Mouse (Mus musculus): ENCODE data around the gene Rab40c. TPM values are rescaled to one million over a fixed set of nuclear protein-coding genes. Genes with fewer than 3 reads are reported as not detected.

The Rab40c gene
- total and polyA plus RNA-seq, 2 experiments from 2014 or later = 31.4 to 46.1 TPM

DNA sequence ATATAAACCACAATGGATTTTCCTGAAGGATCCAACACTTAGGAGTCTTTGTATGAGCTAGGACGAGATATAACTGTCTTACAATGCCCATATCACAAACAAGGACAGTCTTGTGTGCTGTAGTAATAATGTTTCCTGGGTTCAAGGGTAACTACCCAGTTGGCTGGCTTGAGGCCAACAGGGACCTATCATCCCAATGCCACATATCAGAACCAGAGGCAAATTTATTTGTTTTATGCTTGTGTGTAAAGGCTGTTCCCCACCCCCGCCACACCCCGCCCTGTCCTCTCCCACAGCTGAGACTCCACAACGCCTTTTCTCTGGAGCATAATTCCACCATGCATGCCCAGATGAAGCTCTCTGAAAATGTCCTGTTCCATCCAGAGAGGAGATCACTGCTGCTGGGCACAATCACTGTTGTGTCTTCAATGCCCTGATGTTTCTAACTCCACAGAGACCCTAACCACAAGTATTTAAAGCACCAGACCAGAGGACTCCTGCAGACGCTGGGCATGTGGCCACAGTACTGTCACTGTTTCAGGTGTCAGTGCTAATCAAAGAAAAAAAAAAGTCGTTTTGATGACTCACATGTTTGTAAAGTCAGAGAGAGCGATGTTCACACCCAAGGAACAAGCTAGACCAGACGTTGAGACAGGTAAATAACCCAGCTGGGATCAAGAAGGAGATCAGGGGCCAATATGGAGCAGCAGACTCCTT is 2.4 kb downstream of the Rab40c start:
- no peak for DNase-seq
- Histone ChIP-seq H3K4me3 (ENCODE audit: low read depth, low read length) (no peak overlapping the region), H3K27me3 (ENCODE audit: insufficient read depth, low read length) (no peaks in the 10 kb centered on the region), H3K4me2 (ENCODE audit: low read depth) (no peak overlapping the region), H3K9ac (no peak overlapping the region), H3K36me3 (ENCODE audit: insufficient read depth) (0 out of 2 replicates have a peak, but pooled peaks cover 5% of the 10 kb centered on the region), H3K9me3 (ENCODE audit: low read length) (no peaks in the 10 kb centered on the region), H3K4me1 (ENCODE audit: insufficient read depth) (peaks cover 18% of the 10 kb centered on the region; the same call in 1 of the 2 replicates), H3K27ac (ENCODE audit: low read depth, low read length) (no peak overlapping the region)
- 86% methylated on average over 8 of the region's 8 CpGs for WGBS
- no peak for ATAC-seq
- no peak for TF ChIP-seq CTCF (IDR thresholded peaks at IDR 0.05; ENCODE audit: low read depth)

DNA sequence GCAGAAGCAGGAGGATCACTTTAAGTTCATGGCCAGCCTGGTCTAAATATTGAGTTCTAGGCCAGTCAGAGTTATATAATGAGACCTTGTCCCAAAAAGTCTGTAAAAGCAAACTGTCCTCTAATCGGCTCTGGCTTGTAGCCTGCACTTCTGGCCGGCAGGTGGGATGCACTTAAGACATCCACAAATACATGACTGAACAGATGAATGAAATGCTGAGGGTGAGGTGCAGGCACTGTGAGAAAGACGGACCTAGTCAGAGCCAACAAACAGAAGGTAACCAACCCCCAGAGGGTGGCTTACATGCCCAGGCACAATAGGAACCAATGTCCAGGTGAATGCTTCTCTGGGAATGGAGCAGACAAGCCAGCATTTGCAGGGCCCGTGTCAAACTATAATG is 5.2 kb downstream of the Rab40c start:
- Histone ChIP-seq H3K9me3 (ENCODE audit: low read length) (no peaks in the 10 kb centered on the region), H3K4me1 (ENCODE audit: insufficient read depth) (peaks cover 15% of the 10 kb centered on the region; the same call in 1 of the 2 replicates), H3K4me3 (ENCODE audit: low read depth, low read length) (no peak overlapping the region), H3K27ac (ENCODE audit: low read depth, low read length) (no peak overlapping the region), H3K27me3 (ENCODE audit: insufficient read depth, low read length) (no peaks in the 10 kb centered on the region), H3K4me2 (ENCODE audit: low read depth) (no peak overlapping the region), H3K9ac (no peak overlapping the region), H3K36me3 (ENCODE audit: insufficient read depth) (0 out of 2 replicates have a peak, but pooled peaks cover 5% of the 10 kb centered on the region)
- DNase-seq = no peak
- TF ChIP-seq CTCF (IDR thresholded peaks at IDR 0.05; ENCODE audit: low read depth) = no peak
- 87% methylated on average over 4 of the region's 4 CpGs for WGBS
- ATAC-seq = no peak

DNA sequence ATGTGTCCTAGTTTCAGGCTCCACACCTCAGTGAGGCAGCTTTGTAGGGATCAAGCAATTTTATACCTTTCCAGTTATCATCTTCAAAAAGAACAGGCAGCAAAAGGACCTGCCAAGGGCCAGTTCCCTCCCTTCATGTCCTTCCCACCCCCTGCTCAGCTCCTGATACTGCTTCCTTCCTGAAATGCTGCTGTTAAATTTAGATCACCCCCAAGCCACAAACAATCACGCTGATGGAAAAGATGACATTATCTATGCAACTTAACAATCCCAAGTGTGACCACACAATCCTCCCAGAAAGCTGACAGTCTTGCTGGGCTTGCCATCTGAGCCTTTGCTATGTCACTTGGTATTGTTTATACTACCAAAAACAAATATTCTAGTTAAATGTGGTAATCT is 5.7 kb downstream of the Rab40c start:
- Histone ChIP-seq H3K27ac (ENCODE audit: low read depth, low read length) (no peak overlapping the region), H3K9me3 (ENCODE audit: low read length) (no peaks in the 10 kb centered on the region), H3K27me3 (ENCODE audit: insufficient read depth, low read length) (no peaks in the 10 kb centered on the region), H3K36me3 (ENCODE audit: insufficient read depth) (0 out of 2 replicates have a peak, but pooled peaks cover 5% of the 10 kb centered on the region), H3K9ac (no peak overlapping the region), H3K4me1 (ENCODE audit: insufficient read depth) (peaks cover 15% of the 10 kb centered on the region; the same call in 1 of the 2 replicates), H3K4me3 (ENCODE audit: low read depth, low read length) (no peak overlapping the region), H3K4me2 (ENCODE audit: low read depth) (no peak overlapping the region)
- WGBS = 86% methylated on average over 1 of the region's 1 CpGs
- TF ChIP-seq CTCF (IDR thresholded peaks at IDR 0.05; ENCODE audit: low read depth) = no peak
- no peak for DNase-seq
- ATAC-seq = no peak

DNA sequence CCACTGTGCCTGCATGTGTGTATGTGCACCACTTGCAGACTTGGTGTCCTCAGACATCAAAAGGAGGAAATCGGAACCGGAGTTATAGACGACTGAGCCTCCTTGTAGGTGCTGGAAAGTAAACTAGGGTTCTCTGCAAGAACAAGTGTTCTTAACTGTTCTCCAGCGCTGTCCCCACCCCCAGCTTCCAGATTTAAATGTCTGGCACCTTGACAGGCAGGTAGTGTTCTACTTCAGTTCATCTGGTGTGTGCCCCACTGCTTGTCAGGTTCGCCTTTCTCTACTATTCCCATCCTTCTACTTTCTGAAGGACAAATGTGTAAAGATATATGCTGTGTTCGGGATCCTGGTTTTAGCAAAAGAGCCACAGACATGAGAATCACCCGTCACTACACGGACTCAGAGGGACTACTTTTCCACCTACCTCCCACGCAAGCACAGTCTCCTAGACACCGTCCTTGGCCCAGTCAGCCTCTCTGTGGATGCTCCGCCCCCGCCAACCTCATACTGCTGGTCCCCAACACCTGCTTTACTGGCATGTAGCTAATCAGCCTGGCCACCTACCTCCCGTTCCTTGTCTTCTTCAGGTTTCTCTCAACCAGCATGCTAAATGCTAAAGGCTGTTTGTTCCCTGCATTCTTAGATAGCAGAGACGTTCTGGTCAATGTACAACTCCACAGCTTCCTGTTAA is 6.2 kb downstream of the Rab40c start:
- H3K4me2 ChIP-seq (ENCODE audit: low read depth) = no peak overlapping the region
- TF ChIP-seq CTCF (IDR thresholded peaks at IDR 0.05; ENCODE audit: low read depth) = no peak
- ATAC-seq = no peak
- WGBS = 89% methylated on average over 14 of the region's 14 CpGs
- no peaks in the 10 kb centered on the region for H3K27me3 ChIP-seq (ENCODE audit: insufficient read depth, low read length)
- no peak overlapping the region for H3K27ac ChIP-seq (ENCODE audit: low read depth, low read length)
- no peak overlapping the region for H3K9ac ChIP-seq
- H3K9me3 ChIP-seq (ENCODE audit: low read length) = no peaks in the 10 kb centered on the region
- 0 out of 2 replicates have a peak, but pooled peaks cover 5% of the 10 kb centered on the region for H3K36me3 ChIP-seq (ENCODE audit: insufficient read depth)
- peaks cover 10% of the 10 kb centered on the region; the same call in 1 of the 2 replicates for H3K4me1 ChIP-seq (ENCODE audit: insufficient read depth)
- H3K4me3 ChIP-seq (ENCODE audit: low read depth, low read length) = no peak overlapping the region
- no peak for DNase-seq

DNA sequence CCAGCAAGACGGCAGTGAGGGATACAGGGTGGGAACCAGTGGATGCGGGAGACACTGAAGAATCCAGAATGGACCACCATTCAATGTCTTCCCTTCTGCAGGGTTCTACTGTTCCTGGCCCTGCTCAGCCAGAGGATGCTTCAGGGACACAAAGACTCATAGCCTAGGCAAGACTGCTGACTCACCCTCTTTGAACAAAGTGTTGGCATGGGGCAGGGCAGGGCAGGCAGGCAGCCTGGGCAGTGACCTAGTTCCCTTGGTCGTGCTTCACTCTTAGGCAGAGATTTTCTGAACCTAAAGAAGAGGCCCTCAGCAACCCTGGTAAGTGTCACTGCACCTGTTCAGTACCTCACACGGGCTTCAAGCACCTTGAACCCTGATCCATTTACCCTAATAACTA is 7.7 kb downstream of the Rab40c start:
- no peaks in the 10 kb centered on the region for H3K9me3 ChIP-seq (ENCODE audit: low read length)
- 91% methylated on average over 4 of the region's 4 CpGs for WGBS
- H3K9ac ChIP-seq = no peak overlapping the region
- H3K36me3 ChIP-seq (ENCODE audit: insufficient read depth) = 0 out of 2 replicates have a peak, but pooled peaks cover 5% of the 10 kb centered on the region
- DNase-seq (no peak), ATAC-seq (no peak)
- no peak overlapping the region for H3K27ac ChIP-seq (ENCODE audit: low read depth, low read length)
- H3K4me1 ChIP-seq (ENCODE audit: insufficient read depth) = no peaks in the 10 kb centered on the region
- no peak for TF ChIP-seq CTCF (IDR thresholded peaks at IDR 0.05; ENCODE audit: low read depth)
- no peaks in the 10 kb centered on the region for H3K27me3 ChIP-seq (ENCODE audit: insufficient read depth, low read length)
- H3K4me3 ChIP-seq (ENCODE audit: low read depth, low read length) = no peak overlapping the region
- no peak overlapping the region for H3K4me2 ChIP-seq (ENCODE audit: low read depth)

DNA sequence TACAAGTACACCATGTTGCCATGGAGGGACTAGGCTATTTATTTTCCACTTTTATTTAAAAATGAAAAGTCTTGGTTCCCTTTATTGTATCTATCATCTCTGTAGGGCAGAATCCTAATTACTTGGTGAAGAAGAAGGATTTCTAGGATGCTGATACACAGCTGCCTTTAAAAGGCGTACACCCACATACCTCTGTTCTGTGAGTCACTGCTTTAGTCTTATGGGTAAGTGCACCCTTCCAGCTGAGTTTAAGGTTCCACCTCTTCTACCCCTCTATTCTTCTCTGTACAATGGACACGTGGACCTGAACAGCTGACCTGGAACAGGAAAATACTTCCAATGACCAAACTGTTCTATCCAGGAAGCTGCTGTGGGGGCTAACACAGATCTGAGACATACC is 11.9 kb downstream of the Rab40c start:
- Histone ChIP-seq H3K9ac (no peak overlapping the region), H3K4me3 (ENCODE audit: low read depth, low read length) (no peak overlapping the region), H3K27me3 (ENCODE audit: insufficient read depth, low read length) (no peaks in the 10 kb centered on the region), H3K9me3 (ENCODE audit: low read length) (no peaks in the 10 kb centered on the region), H3K27ac (ENCODE audit: low read depth, low read length) (no peak overlapping the region), H3K36me3 (ENCODE audit: insufficient read depth) (no peaks in the 10 kb centered on the region), H3K4me2 (ENCODE audit: low read depth) (no peak overlapping the region), H3K4me1 (ENCODE audit: insufficient read depth) (no peaks in the 10 kb centered on the region)
- TF ChIP-seq CTCF (IDR thresholded peaks at IDR 0.05; ENCODE audit: low read depth) = no peak
- WGBS = 81% methylated on average over 2 of the region's 2 CpGs
- no peak for DNase-seq
- ATAC-seq = no peak

DNA sequence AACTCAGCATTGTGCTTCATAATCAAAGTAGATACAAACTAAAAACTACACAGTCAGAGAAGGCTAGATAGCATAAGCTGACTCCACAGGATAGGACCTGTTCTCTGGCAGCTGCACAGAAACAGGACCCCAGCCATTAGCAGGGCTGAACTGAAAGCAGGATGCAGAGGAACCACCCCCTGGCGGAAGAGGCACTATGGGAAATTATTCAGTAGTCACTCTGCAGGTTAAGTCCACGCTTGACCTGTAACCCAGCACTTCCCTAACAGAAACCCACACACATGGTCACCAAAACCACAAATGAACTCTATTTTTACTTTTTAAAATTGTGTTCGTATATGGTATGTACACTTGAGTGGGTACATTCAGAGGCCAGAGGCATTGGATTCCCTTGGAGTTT is 16.5 kb downstream of the Rab40c start:
- no peak for DNase-seq
- H3K27ac ChIP-seq (ENCODE audit: low read depth, low read length) = no peak overlapping the region
- ATAC-seq = no peak
- no peak for TF ChIP-seq CTCF (IDR thresholded peaks at IDR 0.05; ENCODE audit: low read depth)
- H3K36me3 ChIP-seq (ENCODE audit: insufficient read depth) = no peaks in the 10 kb centered on the region
- no peaks in the 10 kb centered on the region for H3K4me1 ChIP-seq (ENCODE audit: insufficient read depth)
- WGBS = 92% methylated on average over 3 of the region's 3 CpGs
- no peak overlapping the region for H3K4me2 ChIP-seq (ENCODE audit: low read depth)
- no peak overlapping the region for H3K4me3 ChIP-seq (ENCODE audit: low read depth, low read length)
- H3K9me3 ChIP-seq (ENCODE audit: low read length) = no peaks in the 10 kb centered on the region
- H3K9ac ChIP-seq = no peak overlapping the region
- H3K27me3 ChIP-seq (ENCODE audit: insufficient read depth, low read length) = no peaks in the 10 kb centered on the region

Measured in forebrain, postnatal 0 days (tissue).